Mouse (Mus musculus) liver, adult 2 months (tissue): ENCODE data around the gene Sipa1l1.

ENCODE experiments used
- CTCF ChIP-seq: fragments of 200-500 bp; IDR thresholded peaks from 2 replicates; pipeline ENCODE4 v1.5.1; 2011; ENCODE audit warnings: low read depth, low read length, control low read depth
- POLR2A ChIP-seq: fragments of 200-500 bp; IDR thresholded peaks from 2 replicates; pipeline ENCODE4 v1.6.1; 2011; ENCODE audit warnings: low read length, control low read depth; ENCODE audit not compliant: insufficient read depth; ENCODE audit errors: extremely low read depth

DNA sequence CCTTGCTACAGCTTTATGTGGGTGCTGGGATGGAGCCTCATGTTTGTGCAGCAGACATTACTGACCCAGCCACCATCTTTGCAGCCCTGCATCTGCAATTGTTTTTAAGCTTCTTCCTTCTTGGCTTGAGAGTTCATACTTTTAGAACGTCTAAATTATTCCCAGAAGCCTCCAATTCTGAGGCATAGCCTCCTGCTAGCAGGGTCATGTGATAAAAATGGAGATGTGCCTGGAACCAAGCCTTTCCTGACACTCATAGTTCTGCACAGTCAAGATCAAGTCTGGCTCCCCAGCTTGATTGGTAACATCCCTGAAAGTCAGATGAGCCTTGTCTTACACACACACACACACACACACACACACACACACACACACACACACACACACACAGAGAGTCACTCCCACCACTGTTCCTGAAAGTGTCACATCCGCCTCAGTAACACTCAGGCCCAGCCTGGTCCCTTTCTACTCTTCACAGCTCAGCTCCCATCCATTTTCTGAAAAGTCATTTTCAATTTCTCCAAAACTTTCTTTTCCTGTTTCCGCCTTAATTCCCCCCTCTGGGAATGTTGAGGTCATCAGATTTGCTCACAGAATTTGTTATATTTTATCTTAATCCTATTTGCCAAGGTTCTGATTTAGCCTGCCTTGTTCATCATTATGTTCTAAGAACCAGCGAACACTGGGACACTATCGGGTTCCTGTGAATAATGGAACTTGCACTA, 238.6 kb downstream of the Sipa1l1 start:
- no peak for TF ChIP-seq CTCF
- TF ChIP-seq POLR2A, result no peak
